Mouse (Mus musculus) G1E (cell line): ENCODE measurements at regions not wholly inside any gene's neighbourhood (a gene's known extent, or its start where the extent isn't known, plus 50 kb on each side); places are given as distances from the start of the nearest gene placed in this dataset.

Experiments
- ATAC-seq: 2 replicates; pipeline ENCODE4 v1.8.0; 2016; ENCODE audit warnings: mild to moderate bottlenecking; ENCODE audit not compliant: insufficient number of reproducible peaks, poor library complexity, low FRiP score, severe bottlenecking; ENCODE audit errors: extremely low read depth
- DNase-seq: peaks from one replicate; pipeline ENCODE4 v3.0.0; 2012; ENCODE audit warnings: low spot score
- H3K27me3 ChIP-seq: 2 replicates; pipeline ENCODE4 v1.6.1; 2012; ENCODE audit warnings: mild to moderate bottlenecking, low read length, inconsistent platforms; ENCODE audit not compliant: insufficient read depth
- H3K36me3 ChIP-seq: replicated peaks from 2 replicates; pipeline ENCODE3; 2012; ENCODE audit warnings: mild to moderate bottlenecking, inconsistent platforms
- H3K4me1 ChIP-seq: 2 replicates; pipeline ENCODE4 v1.6.1; 2012; ENCODE audit warnings: low read depth, low read length, inconsistent platforms, mixed read lengths; ENCODE audit not compliant: insufficient read depth
- H3K4me3 ChIP-seq: 2 replicates; pipeline ENCODE4 v1.5.1; 2012; ENCODE audit warnings: low read depth, mild to moderate bottlenecking, inconsistent platforms, low read length, moderate library complexity, mixed read lengths
- H3K9me3 ChIP-seq: replicated peaks from 2 replicates; pipeline ENCODE4 v1.6.1; 2012; ENCODE audit warnings: inconsistent platforms
- CTCF ChIP-seq: IDR thresholded peaks from 2 replicates; pipeline ENCODE4 v1.5.1; 2012; ENCODE audit warnings: low read depth, low read length, inconsistent platforms, mixed read lengths
- GATA1 ChIP-seq: IDR thresholded peaks from 2 replicates; pipeline ENCODE4 v1.6.1; 2012; ENCODE audit warnings: borderline replicate concordance, low read length, inconsistent platforms, mixed read lengths
- GATA2 ChIP-seq: IDR thresholded peaks from 2 replicates; pipeline ENCODE4 v1.6.1; 2012; ENCODE audit warnings: low read depth, low read length, inconsistent platforms, borderline replicate concordance
- POLR2AphosphoS5 ChIP-seq: IDR thresholded peaks from 2 replicates; pipeline ENCODE4 v1.6.1; 2012; ENCODE audit warnings: low read depth, low read length, inconsistent platforms; ENCODE audit not compliant: insufficient replicate concordance
- TAL1 ChIP-seq: conservative IDR thresholded peaks from 2 replicates; pipeline ENCODE4 v1.6.1; 2012; ENCODE audit warnings: low read depth, low read length, inconsistent platforms, mixed read lengths

- no peak for ATAC-seq
- Histone ChIP-seq H3K4me3 (no peak overlapping the region), H3K4me1 (no peaks in the 10 kb centered on the region), H3K9me3 (no peaks in the 10 kb centered on the region), H3K36me3 (no peaks in the 10 kb centered on the region), H3K27me3 (no peaks in the 10 kb centered on the region)
- no peak for TF ChIP-seq CTCF
- no peak for TF ChIP-seq GATA2
- no peak for TF ChIP-seq POLR2AphosphoS5
- no peak for TF ChIP-seq GATA1
- TF ChIP-seq TAL1: no peak
- DNase-seq: no peak
These were observed 1026.5 kb upstream of the Lcorl start for GRCm38 (mm10) chr5:46883956-46884355.

- H3K9me3 ChIP-seq: no peaks in the 10 kb centered on the region
- TF ChIP-seq GATA2 (no peak), TAL1 (no peak), GATA1 (no peak), POLR2AphosphoS5 (no peak), CTCF (no peak)
- H3K4me3 ChIP-seq: no peak overlapping the region
- DNase-seq (no peak), ATAC-seq (no peak)
- no peaks in the 10 kb centered on the region for H3K36me3 ChIP-seq
- H3K27me3 ChIP-seq: no peaks in the 10 kb centered on the region
- H3K4me1 ChIP-seq: no peaks in the 10 kb centered on the region
These were observed 999.4 kb upstream of the Lcorl start for GRCm38 (mm10) chr5:46856837-46857236.

GRCm38 (mm10) chr5:46845175-46845574, 987.8 kb upstream of the Lcorl start:
- TF ChIP-seq GATA1: no peak
- TF ChIP-seq POLR2AphosphoS5: no peak
- no peak for TF ChIP-seq CTCF
- no peak for DNase-seq
- ATAC-seq: no peak; the same call in 1 of the 2 replicates
- no peaks in the 10 kb centered on the region for H3K9me3 ChIP-seq
- no peaks in the 10 kb centered on the region for H3K36me3 ChIP-seq
- no peaks in the 10 kb centered on the region for H3K4me1 ChIP-seq
- no peaks in the 10 kb centered on the region for H3K27me3 ChIP-seq
- no peak overlapping the region for H3K4me3 ChIP-seq

GRCm38 (mm10) chr5:46836810-46837209, 979.4 kb upstream of the Lcorl start:
- H3K4me1 ChIP-seq: no peaks in the 10 kb centered on the region
- no peaks in the 10 kb centered on the region for H3K36me3 ChIP-seq
- TF ChIP-seq TAL1 (no peak), CTCF (no peak), GATA1 (no peak), GATA2 (no peak), POLR2AphosphoS5 (no peak)
- no peak overlapping the region for H3K4me3 ChIP-seq
- no peak for DNase-seq
- H3K27me3 ChIP-seq: no peaks in the 10 kb centered on the region
- ATAC-seq: no peak
- no peaks in the 10 kb centered on the region for H3K9me3 ChIP-seq

- H3K36me3 ChIP-seq: no peaks in the 10 kb centered on the region
- no peaks in the 10 kb centered on the region for H3K9me3 ChIP-seq
- DNase-seq (no peak), ATAC-seq (no peak)
- H3K4me1 ChIP-seq: no peaks in the 10 kb centered on the region
- no peak overlapping the region for H3K4me3 ChIP-seq
- H3K27me3 ChIP-seq: no peaks in the 10 kb centered on the region
- TF ChIP-seq GATA1: no peak
- TF ChIP-seq CTCF: no peak
- TF ChIP-seq TAL1: no peak
- TF ChIP-seq POLR2AphosphoS5: no peak
- TF ChIP-seq GATA2: no peak
These were observed 973.6 kb upstream of the Lcorl start for GRCm38 (mm10) chr5:46830797-46831618.

- H3K4me1 ChIP-seq: no peaks in the 10 kb centered on the region
- no peak overlapping the region for H3K4me3 ChIP-seq
- ATAC-seq (no peak), DNase-seq (no peak)
- TF ChIP-seq POLR2AphosphoS5 (no peak), GATA2 (no peak), GATA1 (no peak), TAL1 (no peak), CTCF (no peak)
- H3K27me3 ChIP-seq: no peaks in the 10 kb centered on the region
- H3K9me3 ChIP-seq: no peaks in the 10 kb centered on the region
- no peaks in the 10 kb centered on the region for H3K36me3 ChIP-seq
These were observed 972.7 kb upstream of the Lcorl start for GRCm38 (mm10) chr5:46830114-46830513.
